Mouse (Mus musculus) NIH3T3 (cell line): Measurements from ENCODE around the gene Sh3rf3.

ENCODE experiments used
- DNase-seq: peaks from one replicate; pipeline ENCODE4 v3.0.0-alpha.2; 2012; ENCODE audit warnings: low read depth

The Sh3rf3 gene

DNA sequence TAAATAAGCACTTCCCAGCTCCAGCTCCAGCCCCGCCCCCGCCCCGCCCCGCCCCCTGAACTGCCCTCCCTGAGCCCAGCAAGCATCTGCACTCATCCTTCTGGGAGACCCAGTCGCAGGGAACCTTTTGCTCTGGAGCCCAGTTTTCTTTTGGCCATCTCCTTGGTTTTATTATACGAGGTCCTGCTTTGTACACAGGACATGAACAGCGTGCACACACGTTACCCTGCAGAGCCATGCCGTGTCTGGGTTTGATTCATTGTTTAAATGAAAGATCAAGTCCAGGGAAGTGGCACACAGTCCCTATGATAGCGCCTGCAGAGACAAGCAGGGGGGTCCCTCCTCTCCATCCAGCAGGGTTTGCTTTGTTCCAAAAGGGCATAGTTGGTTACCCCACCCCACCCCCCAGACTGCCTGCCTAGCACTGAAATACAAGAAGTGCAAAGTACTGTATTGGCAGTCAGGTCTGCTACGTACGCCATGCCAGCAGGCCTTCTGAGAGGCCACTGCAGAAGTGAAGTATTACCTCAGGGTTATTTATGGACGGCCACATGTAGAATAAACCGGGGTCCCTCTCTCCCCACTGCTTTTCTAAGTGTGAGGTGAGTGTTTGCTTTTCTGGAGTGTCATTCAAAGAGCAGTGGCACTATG, 41.5 kb downstream of the Sh3rf3 start:
- no peak for DNase-seq

- peak; percentile 26 for DNase-seq
Measured at GRCm38 (mm10) chr10:58855199-58855751, 42.1 kb downstream of the Sh3rf3 start.

GRCm38 (mm10) chr10:58855814-58856213, 42.7 kb downstream of the Sh3rf3 start:
- DNase-seq = no peak

GRCm38 (mm10) chr10:58856742-58857141, 43.6 kb downstream of the Sh3rf3 start:
- DNase-seq = no peak

- DNase-seq = no peak
Measured at GRCm38 (mm10) chr10:58864735-58865134, 51.6 kb downstream of the Sh3rf3 start.

DNA sequence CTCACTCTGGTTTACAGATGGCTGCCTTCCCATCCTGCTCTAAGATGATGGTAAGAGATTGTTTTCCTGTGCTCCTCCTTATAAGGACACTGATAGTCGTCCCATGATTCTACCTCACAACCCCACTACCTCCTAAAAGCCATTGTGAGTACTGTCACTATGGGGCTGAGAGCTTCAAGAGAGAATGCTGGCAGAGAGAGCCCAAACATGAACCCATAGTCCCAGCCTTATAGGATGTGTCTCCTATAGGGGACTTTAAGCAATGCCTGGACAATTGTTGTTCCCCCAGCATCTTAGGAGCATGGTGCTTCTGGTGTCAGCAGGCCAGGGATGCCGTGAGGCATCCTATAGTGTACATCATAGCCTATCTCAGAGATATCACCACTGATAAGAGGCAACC, 54.4 kb downstream of the Sh3rf3 start:
- DNase-seq = no peak

DNA sequence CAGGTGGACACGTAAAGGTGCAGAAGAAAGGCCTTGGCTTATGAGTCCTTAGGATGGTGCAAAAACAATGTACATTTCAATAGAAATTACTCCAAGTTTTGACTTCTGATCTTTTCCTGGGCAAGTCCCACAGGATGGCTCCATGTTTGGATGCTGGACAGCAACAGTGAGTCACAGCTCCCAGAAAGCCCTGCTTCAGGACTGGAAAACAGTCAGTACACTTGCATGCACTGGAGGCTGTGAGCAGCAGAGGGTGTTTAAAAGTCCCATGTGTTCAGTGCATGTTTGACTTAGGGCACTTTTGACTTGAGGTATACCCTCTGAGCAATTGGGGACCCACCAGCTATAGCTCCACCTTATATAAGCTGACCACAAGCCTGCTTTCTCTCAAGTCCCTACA, 56.7 kb downstream of the Sh3rf3 start:
- DNase-seq = peak; percentile 89

DNA sequence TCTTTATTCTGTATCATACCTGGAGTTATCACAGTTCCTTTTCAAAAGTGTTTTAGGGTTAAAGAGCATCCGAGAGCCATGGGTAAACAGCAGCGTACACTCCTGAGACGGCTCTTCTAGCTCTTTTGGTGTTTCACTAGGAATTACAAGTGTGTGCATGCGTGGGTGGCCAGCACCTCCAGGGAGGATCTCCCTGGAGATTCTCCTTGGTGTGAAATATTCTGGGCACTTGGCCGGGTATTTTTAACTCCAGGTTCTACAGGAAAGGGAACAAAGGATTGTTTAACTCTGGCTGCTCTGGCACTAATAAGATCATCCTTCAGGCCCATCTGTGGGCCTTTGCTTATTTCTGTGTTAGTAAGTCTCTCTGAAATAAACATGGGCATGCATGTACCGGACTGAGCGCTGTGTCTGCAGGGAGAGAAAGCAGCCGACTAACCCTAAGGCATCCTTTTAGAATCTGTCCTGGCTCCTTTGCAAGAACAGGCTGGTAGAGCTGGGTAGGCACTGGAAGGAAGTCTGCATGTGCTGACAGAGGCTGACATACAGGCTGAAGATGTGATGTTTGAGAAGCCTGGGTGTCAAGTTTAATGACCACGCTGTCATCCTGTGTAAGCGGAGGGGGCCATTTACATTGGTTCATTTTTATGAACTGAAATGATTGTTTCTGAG, 58.1 kb downstream of the Sh3rf3 start:
- DNase-seq = no peak

GRCm38 (mm10) chr10:58871821-58872577, 58.8 kb downstream of the Sh3rf3 start:
- no peak for DNase-seq

DNA sequence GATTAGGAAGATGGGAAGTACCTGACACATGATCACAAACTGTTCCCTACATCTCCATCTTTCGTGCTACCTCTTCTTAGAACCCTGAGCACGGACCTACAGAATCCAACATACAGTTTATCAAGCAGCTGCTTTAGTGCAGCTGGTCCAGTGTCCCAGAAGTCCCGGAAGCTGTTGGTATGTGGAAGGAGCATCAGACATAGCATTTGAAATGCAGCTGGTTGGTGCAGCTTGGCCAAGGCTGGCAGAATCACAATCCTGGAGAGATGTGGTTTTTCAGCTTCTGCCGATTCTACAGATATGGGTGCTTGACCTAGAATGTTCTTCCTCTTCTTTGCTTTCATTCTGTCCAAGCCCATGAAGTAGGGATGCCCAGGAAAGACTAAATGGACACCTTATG, 64.7 kb downstream of the Sh3rf3 start:
- DNase-seq = no peak

GRCm38 (mm10) chr10:58878636-58879035, 65.5 kb downstream of the Sh3rf3 start:
- DNase-seq = no peak

DNA sequence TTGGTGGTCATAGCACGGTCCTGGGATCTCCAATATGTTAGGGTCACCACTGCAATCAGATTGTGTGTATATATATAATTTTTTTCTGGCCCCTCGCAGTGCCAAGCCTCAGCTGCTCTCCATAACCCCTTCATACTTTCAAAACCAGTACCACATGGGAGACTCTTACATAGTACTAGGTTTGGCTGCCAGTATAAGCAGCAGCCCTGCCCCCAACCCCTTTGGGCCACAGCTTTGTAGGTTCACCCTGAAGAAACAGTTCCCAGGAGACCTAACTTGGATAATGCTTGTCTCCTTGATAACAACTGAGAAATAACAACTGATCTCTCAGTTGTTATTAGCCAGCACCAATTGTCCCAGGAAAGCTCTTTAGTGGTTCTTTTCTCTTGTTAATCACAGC, 69.6 kb downstream of the Sh3rf3 start:
- DNase-seq = peak; percentile 72

DNA sequence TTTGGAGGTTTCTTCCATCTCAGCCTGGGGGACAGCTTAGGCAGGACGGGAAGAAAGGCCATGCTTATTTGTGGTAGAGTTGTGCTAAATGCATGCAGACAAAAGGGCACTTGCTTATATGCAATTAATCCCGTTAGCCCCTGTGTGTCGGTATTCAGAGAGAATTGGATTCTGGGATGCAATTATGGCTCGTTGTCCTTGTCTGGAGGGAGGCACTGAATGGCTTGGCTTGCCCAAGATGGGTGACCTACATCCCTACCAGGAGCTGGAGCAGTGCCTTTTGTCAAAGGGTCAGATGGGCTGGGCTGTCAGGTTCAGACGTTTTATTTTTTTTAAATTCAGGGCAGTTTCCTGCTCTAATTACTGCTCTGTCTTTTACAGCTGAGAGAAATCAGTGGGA, 72.2 kb downstream of the Sh3rf3 start:
- no peak for DNase-seq

DNA sequence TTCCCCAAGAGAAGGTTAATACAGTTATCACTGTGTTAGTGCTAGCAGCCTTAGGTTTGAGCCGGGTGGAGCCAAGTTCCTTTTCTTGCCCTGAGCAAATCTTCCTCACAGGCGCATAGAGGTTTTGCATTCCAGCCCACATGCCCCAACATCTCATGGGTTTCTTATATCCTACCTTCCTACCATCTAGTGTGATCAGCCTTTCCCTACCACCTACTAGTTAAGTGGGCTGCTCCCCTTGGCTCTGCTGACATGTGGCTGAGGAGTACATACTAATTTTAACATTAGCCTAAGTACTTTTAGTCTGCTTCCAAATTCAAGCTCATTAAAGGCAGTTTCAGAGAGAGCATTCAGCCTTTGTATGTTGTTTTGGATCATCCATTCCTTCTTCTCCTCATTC, 72.7 kb downstream of the Sh3rf3 start:
- DNase-seq = no peak

- DNase-seq = peak; percentile 51
Measured at GRCm38 (mm10) chr10:58890671-58891439, 77.7 kb downstream of the Sh3rf3 start.

- DNase-seq = no peak
Measured at GRCm38 (mm10) chr10:58895431-58895830, 82.3 kb downstream of the Sh3rf3 start.

GRCm38 (mm10) chr10:58897009-58897543, 83.9 kb downstream of the Sh3rf3 start:
- DNase-seq = no peak

DNA sequence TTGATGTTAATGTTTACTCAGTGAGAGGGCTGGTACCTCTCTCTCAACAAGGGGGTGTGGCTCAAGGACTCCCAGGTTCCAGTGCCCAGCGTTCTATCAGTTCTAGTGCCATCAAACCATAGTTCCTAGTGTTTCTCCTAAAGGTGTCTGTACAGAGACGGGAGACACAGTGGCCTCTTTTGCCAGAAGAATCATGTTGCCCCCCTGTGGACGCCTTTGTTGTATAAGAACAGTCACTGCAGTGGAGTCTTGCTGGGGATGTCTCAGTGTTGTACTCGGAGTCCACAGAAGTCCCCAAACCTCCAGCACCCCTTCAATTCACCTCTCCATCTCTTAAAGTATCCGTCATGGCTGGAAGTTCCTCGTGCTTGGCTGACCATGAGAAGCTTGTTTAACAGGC, 92.1 kb downstream of the Sh3rf3 start:
- DNase-seq = peak; percentile 72

DNA sequence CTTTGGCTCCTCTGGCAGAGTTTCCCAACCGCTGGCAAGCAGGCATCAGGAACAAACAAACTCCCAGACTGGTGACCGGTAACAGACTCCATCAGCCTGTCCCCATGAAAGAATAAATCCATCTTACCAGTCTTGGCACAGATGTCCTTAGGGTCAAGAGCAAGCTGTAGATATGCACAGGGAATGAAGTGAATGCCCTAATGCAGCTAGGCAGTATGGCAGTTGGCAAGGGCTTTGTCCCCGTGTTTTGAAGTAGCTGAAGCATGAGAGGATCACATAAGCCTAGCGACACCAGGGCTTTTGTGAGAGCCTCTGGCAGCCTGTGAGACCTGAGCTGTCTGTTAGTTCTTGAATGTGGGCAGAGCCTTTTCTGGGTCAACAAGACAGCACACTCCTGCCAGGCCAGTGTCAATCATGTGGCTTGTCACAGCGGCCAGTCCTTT, 93.9 kb downstream of the Sh3rf3 start:
- DNase-seq = no peak

GRCm38 (mm10) chr10:58908451-58908850, 95.3 kb downstream of the Sh3rf3 start:
- DNase-seq = no peak
